Mouse (Mus musculus): ENCODE measurements around the gene Tead2.

DNA sequence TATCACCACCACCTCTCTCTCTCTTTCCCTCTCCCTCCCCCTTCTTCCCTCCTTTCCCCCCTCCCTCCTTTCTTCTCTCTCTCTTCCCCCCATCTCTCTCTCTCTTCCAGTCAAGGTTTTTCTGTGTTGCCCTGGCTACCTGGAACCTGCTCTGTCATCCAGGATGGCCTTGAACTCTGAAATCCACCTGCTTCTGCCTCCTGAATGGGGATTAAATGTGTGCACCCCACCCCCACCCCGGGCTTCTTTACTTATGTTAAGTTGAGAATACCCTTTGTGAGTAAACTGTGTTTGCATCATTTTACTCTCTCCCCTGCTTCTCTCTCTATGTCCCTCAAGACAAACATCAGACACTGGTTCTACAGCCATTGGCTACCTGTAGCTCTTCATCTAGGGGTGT, 50.0 kb downstream of the Tead2 start:
- TF ChIP-seq CTCF (conservative IDR thresholded peaks at IDR 0.05; ENCODE audit: low read length), result no peak
- no peak for TF ChIP-seq POU5F1 (IDR thresholded peaks at IDR 0.05; ENCODE audit: borderline replicate concordance, low read length)
- no peak for TF ChIP-seq NANOG (IDR thresholded peaks at IDR 0.05; ENCODE audit: borderline replicate concordance, low read length)

Measured in E14TG2a.4 (cell line).